Mouse (Mus musculus) megakaryocyte, embryonic 14.5 days (primary cell): ENCODE measurements around the gene Arhgap35. TPM values are rescaled to one million over a fixed set of nuclear protein-coding genes. Genes with fewer than 3 reads are reported as not detected.
"Not testable (repeated sequence)": the region's sequence is repeated elsewhere in the genome, so short reads cannot be mapped to it uniquely, and the experiment has no call there.

ENCODE experiments used
- H3K27me3 ChIP-seq: replicated peaks from 2 replicates; pipeline ENCODE3; 2012; ENCODE audit warnings: inconsistent platforms
- H3K36me3 ChIP-seq: replicated peaks from 2 replicates; pipeline ENCODE3; 2012; ENCODE audit warnings: low read length, inconsistent platforms, mixed read lengths
- H3K4me1 ChIP-seq: 2 replicates; pipeline ENCODE4 v1.6.1; 2012; ENCODE audit warnings: inconsistent platforms
- H3K4me3 ChIP-seq: replicated peaks from 2 replicates; pipeline ENCODE3; 2012; ENCODE audit warnings: moderate library complexity, mild to moderate bottlenecking, inconsistent platforms
- H3K9me3 ChIP-seq: 2 replicates; pipeline ENCODE4 v1.6.1; 2012; ENCODE audit warnings: inconsistent platforms
- FLI1 ChIP-seq: IDR thresholded peaks from 2 replicates; pipeline ENCODE4 v1.6.1; 2012; ENCODE audit warnings: low read length, inconsistent platforms, mixed read lengths
- GATA1 ChIP-seq: IDR thresholded peaks from 3 replicates; pipeline ENCODE4 v1.6.1; 2012; ENCODE audit warnings: mixed read lengths, low read length, inconsistent platforms, borderline replicate concordance
- polyA plus RNA-seq: library from polyadenylated mRNA; stranded (reverse); fragments of >175 nt; gene quantifications from 2 replicates; pipeline ENCODE4 v1.2.3, GENCODE M21; 2012; ENCODE audit warnings: low replicate concordance; ENCODE audit not compliant: insufficient read depth

Arhgap35 gene
- 2.7 TPM in 2 replicates for polyA plus RNA-seq

DNA sequence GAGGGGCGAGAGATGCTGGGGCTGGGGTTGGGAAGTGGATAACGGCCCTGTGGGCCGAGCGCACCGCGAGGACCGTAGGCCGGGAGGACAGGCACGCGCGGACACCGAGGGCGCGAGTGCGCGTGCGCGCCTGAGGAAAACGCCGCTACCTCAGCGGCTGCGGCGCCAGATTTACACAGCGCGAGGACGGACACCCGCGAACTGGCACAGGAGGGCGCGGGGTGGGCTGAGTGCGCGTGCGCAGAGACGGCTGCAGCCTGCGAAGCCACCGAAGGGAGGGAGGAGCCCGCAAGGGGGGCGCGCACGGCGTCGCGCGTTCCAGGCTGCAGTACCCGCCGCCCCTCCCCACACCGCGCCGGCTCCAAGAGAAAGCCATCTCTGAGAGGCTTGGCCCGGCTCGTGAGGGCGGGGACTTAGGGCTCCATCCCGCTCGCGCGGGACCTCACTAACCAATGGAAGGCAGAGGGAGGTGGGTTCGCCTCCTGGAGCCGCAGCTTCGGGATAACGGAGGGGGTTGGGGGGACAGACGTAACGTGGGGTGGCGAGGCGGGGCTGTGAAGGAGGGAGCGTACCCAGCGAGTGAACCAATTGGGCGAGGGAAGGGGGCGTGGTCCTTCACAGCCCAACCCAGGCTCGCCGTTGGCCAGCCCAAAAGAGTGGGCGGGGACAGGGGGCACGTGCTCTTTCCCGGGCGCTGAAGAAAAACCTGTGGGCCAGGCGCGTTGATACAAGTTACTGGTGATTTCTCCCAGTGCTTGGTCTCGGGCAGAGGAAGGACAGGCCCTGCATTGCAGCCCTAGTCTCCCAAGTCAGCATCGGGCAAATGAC lies at the start of gene Arhgap35:
Gene Arhgap35 (minus strand): TSS at position 106 of the 828 bp plus-strand sequence.
- peaks cover 72% of the 10 kb centered on the region for H3K4me1 ChIP-seq

DNA sequence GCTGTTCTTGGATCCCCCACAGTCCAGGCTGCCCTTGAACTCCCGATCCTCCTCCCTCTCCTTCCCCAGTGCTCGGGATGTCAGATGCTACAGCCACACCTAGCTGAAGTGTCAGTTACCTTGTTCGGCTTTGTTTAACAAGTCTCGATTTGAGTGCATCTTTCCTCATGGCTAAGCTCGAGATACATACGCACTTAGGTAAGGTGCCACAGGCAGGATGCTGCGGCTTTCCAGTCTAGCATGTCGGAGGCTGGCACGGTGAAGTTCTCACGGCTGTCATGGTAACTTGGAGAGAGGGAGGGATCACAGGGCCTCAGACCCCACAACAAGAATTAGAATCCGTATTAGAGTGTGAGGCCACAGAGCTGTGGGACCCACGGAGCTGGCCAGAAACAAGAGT lies 29.5 kb upstream of the Arhgap35 start:
- Histone ChIP-seq H3K4me3 (no peak overlapping the region), H3K9me3 (peaks cover 16% of the 10 kb centered on the region), H3K36me3 (no peaks in the 10 kb centered on the region), H3K27me3 (peaks cover 16% of the 10 kb centered on the region), H3K4me1 (peaks cover 4% of the 10 kb centered on the region; the same call in 1 of the 2 replicates)
- TF ChIP-seq FLI1 (0 out of 2 replicates have a peak, but pooled peaks have one; percentile 24), GATA1 (no peak)

More for the DNA sequence above, at the start of gene Arhgap35:
- Histone ChIP-seq H3K36me3 (peaks cover 2% of the 10 kb centered on the region), H3K4me3 (peak within 1 kb of the TSS; percentile 95), H3K27me3 (peaks cover 3% of the 10 kb centered on the region), H3K9me3 (peaks cover 2% of the 10 kb centered on the region)
- no peak for TF ChIP-seq GATA1
- no peak for TF ChIP-seq FLI1

DNA sequence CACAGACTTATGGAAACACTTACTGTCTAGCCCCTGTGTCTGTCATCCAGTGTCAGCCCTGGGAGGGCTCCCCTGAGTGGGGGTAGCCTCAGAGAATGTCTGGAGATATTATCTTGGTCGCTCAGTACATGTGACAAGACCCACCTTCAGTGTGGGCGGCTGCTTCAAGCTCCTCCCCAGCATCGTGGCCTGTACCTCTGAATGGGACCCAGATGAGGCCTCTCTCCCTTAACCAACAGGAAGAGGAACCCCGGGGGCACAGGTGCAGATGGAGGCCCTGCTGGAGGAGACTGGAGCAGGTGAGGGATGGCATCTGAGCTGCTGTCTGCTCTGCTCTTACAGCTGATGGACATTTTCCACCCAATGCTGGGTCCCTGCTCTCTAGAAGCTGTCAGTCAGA lies 28.3 kb upstream of the Arhgap35 start:
- peaks cover 11% of the 10 kb centered on the region for H3K27me3 ChIP-seq
- peaks cover 16% of the 10 kb centered on the region for H3K9me3 ChIP-seq
- H3K36me3 ChIP-seq, H3K4me3 ChIP-seq, H3K4me1 ChIP-seq: not testable (repeated sequence)

DNA sequence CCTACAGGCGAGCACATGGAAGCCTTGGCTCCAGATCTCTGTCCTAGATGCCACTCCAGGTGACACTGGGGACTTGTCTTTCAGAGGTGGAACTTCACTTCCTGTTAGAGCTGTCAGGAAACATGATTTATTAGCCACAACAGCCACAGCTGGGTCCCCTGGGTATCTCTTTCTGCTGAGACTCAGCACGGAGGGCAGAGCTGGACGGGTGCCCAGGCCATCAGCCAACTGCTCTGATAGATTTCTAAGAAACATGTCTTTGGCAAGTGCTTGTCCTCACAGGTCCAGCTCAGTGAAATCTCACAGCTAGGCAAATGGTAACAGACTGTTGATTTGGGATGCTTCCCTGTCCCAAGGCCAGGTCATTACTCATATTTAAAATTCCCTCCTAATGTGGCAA lies 24.2 kb upstream of the Arhgap35 start:
- H3K4me3 ChIP-seq, result no peak overlapping the region
- peaks cover 12% of the 10 kb centered on the region for H3K27me3 ChIP-seq
- peaks cover 16% of the 10 kb centered on the region for H3K9me3 ChIP-seq
- peaks cover 9% of the 10 kb centered on the region for H3K4me1 ChIP-seq
- H3K36me3 ChIP-seq, result no peaks in the 10 kb centered on the region
- TF ChIP-seq GATA1, result no peak

DNA sequence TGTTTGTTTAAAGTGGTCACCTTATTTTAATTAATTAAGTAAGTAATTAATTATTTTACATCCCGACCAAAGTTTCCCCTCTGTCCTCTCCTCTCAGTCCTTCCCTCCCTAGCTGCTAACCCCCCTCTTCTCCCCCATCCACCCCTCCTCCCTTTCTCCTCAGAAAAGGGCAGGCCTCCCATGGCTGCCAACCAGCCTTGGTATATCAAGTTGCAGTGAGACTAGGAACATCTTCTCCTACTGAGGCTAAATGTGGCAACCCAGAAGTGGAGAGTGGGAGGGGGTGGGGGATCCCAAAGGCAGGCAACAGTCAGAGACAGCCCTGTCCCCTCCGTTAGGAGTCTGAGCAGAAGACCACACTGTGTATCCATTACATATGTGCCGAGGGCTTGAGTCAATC lies 20.3 kb upstream of the Arhgap35 start:
- H3K36me3 ChIP-seq, result no peaks in the 10 kb centered on the region
- no peak for TF ChIP-seq GATA1
- no peak for TF ChIP-seq FLI1
- peaks cover 8% of the 10 kb centered on the region for H3K27me3 ChIP-seq
- peaks cover 4% of the 10 kb centered on the region for H3K9me3 ChIP-seq
- H3K4me3 ChIP-seq, result no peak overlapping the region
- H3K4me1 ChIP-seq, result peaks cover 24% of the 10 kb centered on the region

DNA sequence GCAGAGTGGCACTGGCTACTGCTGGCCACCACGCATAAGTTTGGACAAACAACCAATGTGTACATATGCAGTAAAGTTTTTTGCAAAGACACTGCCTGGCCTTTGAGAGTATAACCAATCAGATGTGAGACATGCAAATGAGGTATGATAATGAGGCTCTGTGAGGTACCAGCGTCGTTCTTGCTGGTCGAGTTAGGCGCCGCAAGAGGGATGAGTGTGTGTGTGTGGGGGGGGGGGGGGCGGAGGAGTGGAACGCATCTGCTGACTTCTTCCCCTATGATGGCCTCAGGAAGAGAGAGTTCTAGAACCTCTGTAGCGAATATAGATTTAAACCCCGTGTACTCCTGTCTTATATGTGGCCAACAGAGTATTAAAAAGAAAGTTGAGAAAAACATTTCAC lies 19.1 kb upstream of the Arhgap35 start:
- H3K4me3 ChIP-seq, H3K27me3 ChIP-seq, H3K9me3 ChIP-seq, H3K36me3 ChIP-seq: not testable (repeated sequence)
- H3K4me1 ChIP-seq, result peaks cover 30% of the 10 kb centered on the region

DNA sequence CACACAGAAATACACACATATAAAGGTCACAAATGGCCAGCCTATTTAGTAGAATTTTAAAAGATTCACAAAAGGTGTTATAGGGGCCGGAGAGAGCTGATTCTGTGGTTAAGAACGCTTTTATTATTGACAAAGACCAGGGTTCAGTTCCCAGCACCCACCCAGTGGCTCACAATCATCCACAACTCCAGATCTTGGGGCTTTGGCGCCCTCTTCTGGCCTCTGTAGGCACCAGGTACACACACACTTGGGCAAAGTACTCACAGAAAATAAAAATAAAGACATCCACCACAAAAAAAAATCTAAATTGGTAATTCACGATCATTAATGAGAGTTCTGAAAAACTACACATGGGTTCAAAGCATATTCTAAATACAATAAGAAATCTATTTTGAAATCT lies 17.1 kb upstream of the Arhgap35 start:
- peaks cover 35% of the 10 kb centered on the region for H3K4me1 ChIP-seq
- no peak for TF ChIP-seq GATA1
- no peaks in the 10 kb centered on the region for H3K9me3 ChIP-seq
- H3K27me3 ChIP-seq, result peaks cover 4% of the 10 kb centered on the region
- no peak overlapping the region for H3K4me3 ChIP-seq
- no peaks in the 10 kb centered on the region for H3K36me3 ChIP-seq

DNA sequence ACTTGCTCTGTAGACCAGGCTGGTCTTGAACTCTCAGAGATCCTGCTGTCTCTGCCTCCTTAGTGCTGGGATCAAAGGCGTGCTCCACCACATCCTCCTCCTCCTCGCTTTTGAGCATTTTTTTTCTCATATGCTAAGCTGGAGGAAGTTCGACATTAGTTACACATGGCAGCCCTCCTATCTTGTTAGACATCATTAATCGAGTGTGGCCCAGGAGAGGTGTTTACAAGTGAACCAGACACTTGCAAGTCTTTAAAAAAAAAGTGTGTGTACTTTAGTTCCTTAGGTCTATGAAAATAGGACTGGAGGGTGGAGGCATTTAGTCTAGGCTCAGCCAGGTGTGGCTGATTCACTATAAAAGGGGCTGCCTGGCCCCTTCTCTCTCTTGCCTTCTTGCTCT lies 16.2 kb upstream of the Arhgap35 start:
- Histone ChIP-seq H3K36me3 (no peaks in the 10 kb centered on the region), H3K9me3 (no peaks in the 10 kb centered on the region), H3K27me3 (peaks cover 4% of the 10 kb centered on the region), H3K4me1 (peaks cover 35% of the 10 kb centered on the region), H3K4me3 (no peak overlapping the region)
- TF ChIP-seq FLI1, result no peak
- TF ChIP-seq GATA1, result no peak

DNA sequence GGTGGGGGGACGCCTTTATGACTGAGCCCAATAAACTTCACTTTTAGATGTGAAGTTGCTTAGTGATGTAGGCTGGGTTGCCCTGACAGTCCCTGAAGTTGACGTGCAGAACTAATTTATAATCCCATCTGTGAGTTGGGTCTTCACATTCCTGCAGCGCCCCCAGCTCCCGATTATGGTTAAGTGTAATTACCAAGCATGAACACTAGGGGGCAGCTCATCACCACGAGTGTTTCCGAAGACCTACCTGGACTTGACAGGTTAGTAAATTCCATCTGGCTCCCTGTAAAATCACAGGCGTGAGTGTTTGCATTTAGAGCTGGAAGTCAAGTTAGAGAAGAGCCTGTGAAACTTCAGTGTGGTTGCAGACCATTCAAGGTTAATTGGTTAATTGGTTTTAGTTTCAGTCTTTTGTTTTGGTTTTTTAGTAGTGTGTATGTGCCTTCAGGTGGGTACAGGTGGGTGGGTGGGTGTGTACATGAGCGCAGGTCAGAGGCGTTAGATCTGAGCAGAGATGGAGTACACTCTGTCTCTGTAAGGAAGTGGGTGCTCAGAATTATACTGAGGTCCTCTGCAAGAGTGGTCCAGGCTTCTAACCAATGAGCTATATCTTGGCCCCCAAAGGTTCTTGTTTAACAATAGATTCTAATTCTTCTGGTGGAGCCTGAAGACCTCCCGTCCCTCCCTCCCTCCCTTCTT lies 15.0 kb upstream of the Arhgap35 start:
- H3K4me3 ChIP-seq, result peak overlapping the region; percentile 80
- no peaks in the 10 kb centered on the region for H3K27me3 ChIP-seq
- H3K4me1 ChIP-seq, result peaks cover 31% of the 10 kb centered on the region
- no peaks in the 10 kb centered on the region for H3K36me3 ChIP-seq
- H3K9me3 ChIP-seq, result no peaks in the 10 kb centered on the region
- no peak for TF ChIP-seq GATA1
- no peak for TF ChIP-seq FLI1

DNA sequence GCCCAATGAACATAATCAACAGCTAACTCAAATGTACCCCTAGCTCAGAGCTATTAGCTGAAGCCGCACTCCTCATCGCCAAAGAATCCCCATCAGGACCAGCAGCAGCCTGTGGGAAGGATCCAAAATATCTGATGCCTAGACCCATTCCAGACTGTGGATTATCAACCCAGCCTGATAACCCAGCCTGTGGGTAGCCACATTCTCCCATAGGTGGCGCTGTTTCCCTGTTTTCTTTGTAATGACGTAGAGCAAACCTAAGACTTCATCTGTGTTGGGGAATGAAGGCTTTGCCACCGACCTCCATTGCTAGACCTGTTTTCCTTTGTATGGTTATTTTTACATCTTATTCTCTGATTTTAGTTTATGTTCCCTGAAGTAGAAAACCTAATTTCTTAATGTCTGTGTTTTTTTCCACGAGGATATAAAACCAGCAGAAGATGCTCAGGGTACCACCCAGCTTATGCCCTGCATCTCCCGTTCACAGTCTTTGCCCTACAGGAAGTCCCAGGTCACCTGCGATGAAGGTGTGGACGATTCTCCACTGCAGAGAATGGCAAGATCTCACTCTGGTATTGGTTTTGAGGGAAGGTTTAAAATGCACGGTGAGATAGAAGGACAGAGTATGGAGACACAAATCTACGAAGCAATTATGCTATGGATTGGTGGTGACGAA lies 13.4 kb upstream of the Arhgap35 start:
- TF ChIP-seq FLI1, result no peak
- TF ChIP-seq GATA1, result no peak
- H3K36me3 ChIP-seq, result no peaks in the 10 kb centered on the region
- peaks cover 22% of the 10 kb centered on the region for H3K4me1 ChIP-seq
- no peaks in the 10 kb centered on the region for H3K9me3 ChIP-seq
- H3K27me3 ChIP-seq, result no peaks in the 10 kb centered on the region
- no peak overlapping the region for H3K4me3 ChIP-seq
